Mouse (Mus musculus) cerebellum, adult 2 months (tissue): ENCODE measurements around the gene Sult6b2. TPM values are rescaled to one million over a fixed set of nuclear protein-coding genes. Genes with fewer than 3 reads are reported as not detected.

Experiments
- DNase-seq, 2 experiments: peaks; one replicate each; pipeline ENCODE4 v3.0.0; 2021
- H3K27ac ChIP-seq: fragments of 200-500 bp; 2 replicates; pipeline ENCODE4 v1.5.1; 2012; ENCODE audit warnings: low read length, control low read depth, inconsistent platforms; ENCODE audit not compliant: insufficient read depth
- H3K27me3 ChIP-seq: fragments of 200-500 bp; 2 replicates; pipeline ENCODE4 v1.6.1; 2012; ENCODE audit warnings: inconsistent platforms, mild to moderate bottlenecking, low read length, moderate library complexity; ENCODE audit not compliant: control insufficient read depth, insufficient read depth
- H3K4me1 ChIP-seq: fragments of 200-500 bp; 2 replicates; pipeline ENCODE4 v1.6.1; 2011; ENCODE audit warnings: low read length; ENCODE audit not compliant: control insufficient read depth, insufficient read depth
- H3K4me3 ChIP-seq: fragments of 200-500 bp; replicated peaks from 2 replicates; pipeline ENCODE3; 2011; ENCODE audit warnings: mild to moderate bottlenecking, low read depth, low read length, control low read depth; ENCODE audit not compliant: insufficient read depth
- CTCF ChIP-seq: fragments of 200-500 bp; IDR thresholded peaks from 2 replicates; pipeline ENCODE4 v1.5.1; 2011; ENCODE audit warnings: low read depth, mild to moderate bottlenecking, control low read depth, low read length, moderate library complexity, borderline replicate concordance; ENCODE audit not compliant: insufficient read depth
- POLR2A ChIP-seq: fragments of 200-500 bp; IDR thresholded peaks from 2 replicates; pipeline ENCODE4 v1.6.1; 2011; ENCODE audit warnings: low read length, control low read depth, borderline replicate concordance; ENCODE audit not compliant: insufficient read depth
- WGBS: fragments of 180-500 bp; shearing (Covaris S2); methylation state at CpG from one replicate; pipeline ENCODE4 v1.1.7; 2018; 5-methylcytosine and 5-hydroxymethylcytosine counted together
- polyA plus RNA-seq: library from polyadenylated mRNA; depleted of rRNA; stranded (reverse); fragments of >200 nt; gene quantifications from 2 replicates; pipeline ENCODE4 v1.2.3, GENCODE M21; 2012

Gene Sult6b2
- polyA plus RNA-seq, 1 experiment: 0.38 TPM

DNA sequence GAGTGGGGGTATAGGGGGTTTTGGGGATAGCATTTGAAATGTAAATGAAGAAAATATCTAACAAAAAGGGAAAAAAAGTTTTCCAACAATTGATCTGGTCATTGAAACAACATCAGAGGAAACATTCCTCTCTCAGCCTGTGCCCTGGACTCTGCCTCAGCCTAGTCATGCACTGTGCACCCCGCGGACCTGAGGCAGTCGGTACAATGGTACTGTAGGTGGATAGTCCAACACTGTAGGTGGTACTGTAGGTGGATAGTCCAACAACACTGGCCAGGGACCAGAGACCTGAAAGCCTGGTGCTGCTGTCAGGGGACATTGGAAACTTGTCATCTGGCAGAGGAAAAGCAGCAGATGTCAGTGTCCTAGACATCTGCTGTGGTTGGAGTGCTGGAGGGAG is 34.4 kb downstream of the Sult6b2 start:
- no peak overlapping the region for H3K4me3 ChIP-seq
- WGBS: 22% methylated on average over 3 of the region's 3 CpGs
- H3K27me3 ChIP-seq: no peaks in the 10 kb centered on the region
- peak; percentile 25 to 34 for DNase-seq
- TF ChIP-seq CTCF: no peak
- peaks cover 4% of the 10 kb centered on the region for H3K4me1 ChIP-seq
- no peak overlapping the region for H3K27ac ChIP-seq

DNA sequence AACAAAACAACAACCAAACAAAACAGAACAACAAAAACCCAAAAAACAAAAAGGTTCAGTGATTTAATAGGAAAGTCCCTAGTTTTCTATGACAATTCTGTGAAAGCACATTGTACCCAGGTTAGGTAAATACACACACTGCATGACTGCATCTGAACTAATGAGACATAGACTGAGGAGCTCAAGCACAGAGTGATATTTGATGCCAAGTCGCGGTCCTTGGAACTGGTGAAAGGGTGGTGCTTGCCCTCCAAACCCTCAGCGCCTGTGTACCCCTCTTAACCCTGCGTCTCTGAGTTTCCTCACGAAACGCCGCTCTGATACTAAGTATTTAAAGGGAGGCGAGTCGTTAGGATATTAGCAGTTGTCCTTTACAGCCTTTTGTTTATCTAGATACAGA is 37.0 kb downstream of the Sult6b2 start:
- Histone ChIP-seq H3K4me3 (no peak overlapping the region), H3K27me3 (no peaks in the 10 kb centered on the region), H3K4me1 (peaks cover 4% of the 10 kb centered on the region), H3K27ac (no peak overlapping the region)
- TF ChIP-seq POLR2A: no peak
- TF ChIP-seq CTCF: no peak
- no peak for DNase-seq
- 91% methylated on average over 9 of the region's 9 CpGs for WGBS

DNA sequence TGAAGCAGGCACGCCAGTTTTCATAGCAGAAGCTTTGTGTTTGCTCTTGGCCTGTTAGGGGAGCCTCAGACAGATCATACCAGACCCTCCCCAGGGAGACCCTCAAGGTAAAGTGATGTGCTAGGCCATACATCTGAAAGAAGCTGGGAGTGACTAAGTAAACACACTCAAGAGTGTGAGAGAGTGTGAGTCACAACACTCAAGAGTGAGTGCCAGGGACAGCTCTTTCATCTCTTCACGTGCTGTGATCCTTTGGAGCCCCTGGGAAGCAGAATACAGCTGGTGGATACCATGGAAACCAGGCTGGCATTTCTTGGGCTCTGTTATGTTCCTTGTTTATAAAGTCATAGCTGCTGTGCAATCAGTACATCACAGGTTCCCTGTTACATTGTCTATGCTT is 39.4 kb downstream of the Sult6b2 start:
- DNase-seq: no peak
- WGBS: 47% methylated on average over 2 of the region's 2 CpGs
- TF ChIP-seq CTCF: no peak
- no peak for TF ChIP-seq POLR2A
- Histone ChIP-seq H3K4me1 (peaks cover 2% of the 10 kb centered on the region), H3K4me3 (no peak overlapping the region), H3K27ac (no peak overlapping the region), H3K27me3 (no peaks in the 10 kb centered on the region)

DNA sequence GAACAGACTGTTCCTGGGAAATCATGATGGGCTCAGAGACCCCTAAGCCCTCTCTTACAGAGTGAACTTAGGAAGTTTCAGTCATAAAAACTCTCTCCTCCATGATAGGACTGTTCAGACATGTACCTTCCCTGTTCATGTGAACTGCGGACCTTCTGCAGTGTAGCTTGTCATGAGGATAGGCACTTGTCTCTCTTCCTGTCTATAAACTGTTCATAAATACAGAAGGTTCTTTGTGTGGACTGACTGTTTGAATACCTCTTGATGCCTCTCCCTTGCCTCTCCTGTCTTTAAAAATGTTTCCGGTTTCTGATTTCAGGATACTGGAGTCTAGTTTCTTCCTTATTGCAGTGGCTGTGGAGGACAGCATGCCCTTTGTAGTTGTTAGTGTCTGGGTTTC is 44.7 kb downstream of the Sult6b2 start:
- DNase-seq: no peak
- Histone ChIP-seq H3K4me1 (no peaks in the 10 kb centered on the region), H3K4me3 (no peak overlapping the region), H3K27ac (no peak overlapping the region), H3K27me3 (no peaks in the 10 kb centered on the region)
- 90% methylated on average over 2 of the region's 2 CpGs for WGBS
- no peak for TF ChIP-seq CTCF
- no peak for TF ChIP-seq POLR2A

DNA sequence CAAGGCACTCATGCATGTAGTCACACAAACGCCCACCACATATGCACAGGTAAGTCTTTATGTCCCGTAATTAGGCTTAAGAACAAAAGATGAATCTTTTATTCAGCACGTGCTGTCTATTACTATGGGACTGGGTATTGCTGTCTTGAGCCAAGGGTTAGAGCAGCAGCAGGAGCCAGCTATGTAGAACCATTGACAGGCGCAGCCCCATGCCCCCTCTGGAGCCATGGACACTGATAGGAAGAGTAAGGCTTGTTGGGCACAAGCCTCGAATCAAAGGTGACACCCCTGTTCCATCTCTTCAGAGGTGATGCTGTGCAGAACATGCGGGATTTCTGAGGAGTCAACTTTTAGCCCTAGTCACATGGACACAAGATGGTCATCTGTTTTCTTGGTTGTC is 45.7 kb downstream of the Sult6b2 start:
- TF ChIP-seq POLR2A: no peak
- TF ChIP-seq CTCF: no peak
- Histone ChIP-seq H3K4me3 (no peak overlapping the region), H3K4me1 (no peaks in the 10 kb centered on the region), H3K27ac (no peak overlapping the region), H3K27me3 (no peaks in the 10 kb centered on the region)
- DNase-seq: no peak
- WGBS: 91% methylated on average over 6 of the region's 6 CpGs

DNA sequence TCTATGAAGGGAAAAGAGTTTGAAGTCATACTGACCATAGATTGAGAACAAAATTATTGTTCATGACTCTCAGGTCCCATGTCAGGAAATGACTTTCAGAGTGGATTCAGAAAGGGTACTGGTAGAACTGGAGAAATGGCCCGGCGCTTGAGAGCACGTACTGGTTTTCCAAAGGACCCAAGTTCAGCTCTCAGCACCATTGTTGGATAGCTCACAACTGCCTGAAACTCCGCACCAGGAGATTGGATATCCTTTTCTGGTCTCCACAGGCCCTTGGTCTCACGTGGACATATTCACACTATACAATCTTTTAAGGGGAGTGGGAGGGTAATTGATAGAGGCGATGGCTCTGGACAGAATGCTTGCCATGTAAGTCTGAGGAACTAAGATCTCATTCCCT is 46.3 kb downstream of the Sult6b2 start:
- Histone ChIP-seq H3K27me3 (no peaks in the 10 kb centered on the region), H3K4me1 (no peaks in the 10 kb centered on the region), H3K4me3 (no peak overlapping the region), H3K27ac (no peak overlapping the region)
- 93% methylated on average over 6 of the region's 6 CpGs for WGBS
- no peak for TF ChIP-seq CTCF
- TF ChIP-seq POLR2A: no peak
- DNase-seq: no peak

DNA sequence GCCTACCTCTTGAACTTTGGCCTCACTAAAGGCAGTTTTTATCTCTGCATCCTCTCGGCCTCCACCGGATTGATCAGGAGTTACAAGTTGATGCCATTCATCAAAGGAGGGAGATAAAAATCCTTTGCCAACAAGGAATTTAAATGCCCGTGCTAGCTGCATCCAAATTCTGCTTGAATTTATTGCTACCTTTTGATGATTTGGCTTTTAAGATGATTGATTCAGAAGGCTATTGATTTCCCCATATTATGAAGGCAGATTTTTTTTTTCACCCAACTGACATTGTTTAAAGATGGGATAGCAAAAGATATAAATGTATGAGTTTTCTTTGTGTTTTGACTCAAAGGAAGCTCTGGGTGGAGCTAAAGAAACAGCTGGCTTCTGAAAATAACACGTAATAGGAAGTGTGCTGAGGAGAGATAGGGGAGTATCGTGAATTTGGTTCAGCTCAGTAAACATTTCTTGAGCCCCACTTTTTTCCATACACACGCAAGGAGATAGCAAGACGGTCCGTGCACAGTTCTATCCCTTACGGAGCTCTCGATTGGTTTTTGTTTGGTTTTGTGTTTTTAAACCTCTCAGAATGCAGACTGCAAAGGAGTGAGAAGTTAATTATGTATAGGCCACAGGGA is 46.9 kb downstream of the Sult6b2 start:
- H3K27ac ChIP-seq: peak overlapping the region; percentile 44; the same call in 1 of the 2 replicates
- H3K27me3 ChIP-seq: no peaks in the 10 kb centered on the region
- 43% methylated on average over 10 of the region's 10 CpGs for WGBS
- DNase-seq: no peak
- peak overlapping the region; percentile 81 for H3K4me3 ChIP-seq
- TF ChIP-seq CTCF: no peak
- no peak for TF ChIP-seq POLR2A
- no peaks in the 10 kb centered on the region for H3K4me1 ChIP-seq

DNA sequence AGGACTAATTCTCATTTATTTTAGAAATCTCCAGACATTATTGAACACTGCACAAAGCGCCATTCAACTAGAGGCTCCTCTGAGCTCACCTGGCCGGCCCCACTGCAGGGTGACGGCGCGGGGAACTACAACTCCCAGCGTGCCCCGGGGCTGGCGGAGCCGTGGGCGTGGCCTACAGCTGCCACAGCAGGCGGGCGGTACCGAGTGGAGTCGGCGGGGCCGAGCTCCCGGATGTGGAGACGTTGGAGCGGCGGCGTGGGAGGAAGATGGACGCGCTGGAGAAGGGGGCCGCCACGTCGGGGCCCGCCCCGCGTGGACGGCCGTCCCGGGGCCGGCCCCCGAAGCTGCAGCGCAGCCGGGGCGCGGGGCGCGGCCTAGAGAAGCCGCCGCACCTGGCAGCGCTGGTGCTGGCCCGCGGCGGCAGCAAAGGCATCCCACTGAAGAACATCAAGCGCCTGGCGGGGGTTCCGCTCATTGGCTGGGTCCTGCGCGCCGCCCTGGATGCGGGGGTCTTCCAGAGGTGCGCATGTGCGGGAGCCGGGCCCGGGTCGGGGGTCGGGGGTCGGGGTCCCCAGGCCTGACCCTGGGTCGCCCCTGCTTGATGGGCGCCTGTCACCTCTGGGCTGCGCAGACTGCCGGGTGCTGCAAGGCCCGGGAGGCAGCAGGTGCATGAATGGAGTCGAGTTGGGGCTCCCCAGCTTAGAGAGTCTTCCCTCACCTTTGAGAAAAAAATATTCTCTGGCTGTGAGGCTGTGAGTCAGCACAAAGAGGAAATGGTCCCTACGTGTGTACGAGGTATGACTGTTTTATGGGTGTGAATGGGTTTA is 47.6 kb downstream of the Sult6b2 start, which contains the start of gene Cmas:
Gene Cmas, plus strand, starts transcription at position 180 of the 827 bp plus-strand sequence.
- Histone ChIP-seq H3K27ac (peak within 1 kb of the TSS; percentile 44), H3K4me3 (peak within 1 kb of the TSS; percentile 81), H3K27me3 (no peaks in the 10 kb centered on the region), H3K4me1 (no peaks in the 10 kb centered on the region)
- under 1% methylated on average over 68 of the region's 68 CpGs for WGBS
- DNase-seq: peak; percentile 90 to 92
- TF ChIP-seq CTCF: no peak
- TF ChIP-seq POLR2A: peak; percentile 56
